Mouse (Mus musculus): Measurements from ENCODE around the gene Ooep. TPM values are rescaled to one million over a fixed set of nuclear protein-coding genes. Genes with fewer than 3 reads are reported as not detected.

Ooep gene
- polyA plus RNA-seq, 1 experiment = 0.47 TPM

GRCm38 (mm10) chr9:78389981-78390380 lies 11.5 kb upstream of the Ooep start:
- no peak overlapping the region for H3K4me3 ChIP-seq (ENCODE audit: insufficient read depth, low read length)
- TF ChIP-seq POLR2A (IDR thresholded peaks at IDR 0.05; ENCODE audit: low read depth, low read length) = no peak
- TF ChIP-seq CTCF (IDR thresholded peaks at IDR 0.05; ENCODE audit: borderline replicate concordance, insufficient read depth, low read length) = no peak
- H3K4me1 ChIP-seq (ENCODE audit: control insufficient read depth, insufficient read depth, low read length) = no peaks in the 10 kb centered on the region
- H3K27ac ChIP-seq (ENCODE audit: insufficient read depth, low read length) = no peak overlapping the region

DNA sequence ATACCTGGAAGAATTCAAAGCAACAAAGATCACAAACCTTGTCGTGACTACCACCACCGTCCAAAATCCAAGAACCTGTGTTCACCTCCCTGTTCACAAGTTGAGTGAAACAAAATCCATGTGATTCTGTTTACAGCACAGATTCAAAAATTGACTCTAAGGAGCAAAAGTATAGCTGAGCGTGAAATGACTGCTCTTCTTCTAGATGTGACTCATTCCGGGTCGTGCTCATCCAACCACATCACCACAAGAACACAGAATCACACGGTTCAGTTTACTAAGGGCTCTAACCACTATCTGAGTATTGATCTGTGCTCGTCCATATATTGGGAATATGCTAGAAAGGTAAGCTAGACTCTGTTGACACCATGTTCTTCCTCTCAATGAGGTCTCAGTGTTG lies 8.4 kb upstream of the Ooep start:
- no peak overlapping the region for H3K27ac ChIP-seq (ENCODE audit: insufficient read depth, low read length)
- H3K4me1 ChIP-seq (ENCODE audit: control insufficient read depth, insufficient read depth, low read length) = no peaks in the 10 kb centered on the region
- no peak for TF ChIP-seq CTCF (IDR thresholded peaks at IDR 0.05; ENCODE audit: borderline replicate concordance, insufficient read depth, low read length)
- no peak for TF ChIP-seq POLR2A (IDR thresholded peaks at IDR 0.05; ENCODE audit: low read depth, low read length)
- H3K4me3 ChIP-seq (ENCODE audit: insufficient read depth, low read length) = no peak overlapping the region

- TF ChIP-seq POLR2A (IDR thresholded peaks at IDR 0.05; ENCODE audit: low read depth, low read length) (no peak), CTCF (IDR thresholded peaks at IDR 0.05; ENCODE audit: borderline replicate concordance, insufficient read depth, low read length) (no peak)
- Histone ChIP-seq H3K27ac (ENCODE audit: insufficient read depth, low read length) (no peak overlapping the region), H3K4me3 (ENCODE audit: insufficient read depth, low read length) (no peak overlapping the region), H3K4me1 (ENCODE audit: control insufficient read depth, insufficient read depth, low read length) (no peaks in the 10 kb centered on the region)
Measured at GRCm38 (mm10) chr9:78385893-78386292, 7.4 kb upstream of the Ooep start.

GRCm38 (mm10) chr9:78377546-78377945 lies 979 bp downstream of the Ooep start:
- no peaks in the 10 kb centered on the region for H3K4me1 ChIP-seq (ENCODE audit: control insufficient read depth, insufficient read depth, low read length)
- no peak overlapping the region for H3K27ac ChIP-seq (ENCODE audit: insufficient read depth, low read length)
- TF ChIP-seq CTCF (IDR thresholded peaks at IDR 0.05; ENCODE audit: borderline replicate concordance, insufficient read depth, low read length) (no peak), POLR2A (IDR thresholded peaks at IDR 0.05; ENCODE audit: low read depth, low read length) (no peak)
- H3K4me3 ChIP-seq (ENCODE audit: insufficient read depth, low read length) = no peak overlapping the region

DNA sequence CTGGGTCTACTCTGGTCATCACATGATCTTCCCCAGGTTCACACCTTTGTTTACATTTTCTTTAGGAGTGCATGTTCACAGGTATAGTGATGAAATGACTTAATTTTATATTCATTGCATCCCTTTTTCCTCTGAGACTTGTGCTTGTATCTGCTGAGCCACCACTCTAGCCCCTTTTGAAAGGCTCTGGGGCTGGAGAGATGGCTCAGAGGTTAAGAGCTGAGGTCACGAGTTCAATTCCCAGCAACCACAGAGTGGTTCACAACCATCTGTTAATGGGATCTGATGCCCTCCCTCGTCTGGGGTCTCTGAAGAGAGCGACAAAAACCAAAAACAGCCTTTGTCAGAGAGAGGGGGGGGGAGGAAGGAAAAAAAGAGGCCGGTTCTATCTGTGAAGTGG lies 3.0 kb downstream of the Ooep start:
- Histone ChIP-seq H3K4me3 (ENCODE audit: insufficient read depth, low read length) (no peak overlapping the region), H3K4me1 (ENCODE audit: control insufficient read depth, insufficient read depth, low read length) (no peaks in the 10 kb centered on the region), H3K27ac (ENCODE audit: insufficient read depth, low read length) (no peak overlapping the region)
- TF ChIP-seq CTCF (IDR thresholded peaks at IDR 0.05; ENCODE audit: borderline replicate concordance, insufficient read depth, low read length) (no peak), POLR2A (IDR thresholded peaks at IDR 0.05; ENCODE audit: low read depth, low read length) (no peak)

DNA sequence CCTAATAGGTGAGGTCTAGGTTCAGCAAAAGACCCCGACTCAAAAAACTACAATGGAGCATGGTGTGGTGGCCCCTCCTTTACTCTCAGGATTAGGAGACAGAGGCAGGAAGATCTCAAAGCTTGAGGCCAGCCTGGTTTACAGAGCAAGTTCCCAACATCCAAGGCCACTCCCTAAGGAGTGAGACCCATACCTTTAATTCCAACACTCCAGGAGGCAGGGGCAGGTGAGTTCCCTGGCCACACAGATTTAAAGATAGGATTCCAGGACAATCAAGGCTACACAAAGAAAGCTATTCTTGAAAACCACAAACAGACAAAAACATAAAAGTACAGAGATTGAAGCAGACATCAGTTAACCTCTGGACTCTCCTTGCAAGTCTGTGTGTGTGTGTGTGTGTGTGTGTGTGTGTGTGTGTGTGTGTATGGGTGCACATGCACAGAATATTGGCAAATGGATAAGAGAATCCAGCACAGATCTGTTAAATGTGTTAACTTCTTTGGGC lies 3.6 kb downstream of the Ooep start:
- no peak for TF ChIP-seq CTCF (IDR thresholded peaks at IDR 0.05; ENCODE audit: borderline replicate concordance, insufficient read depth, low read length)
- no peak for TF ChIP-seq POLR2A (IDR thresholded peaks at IDR 0.05; ENCODE audit: low read depth, low read length)
- no peaks in the 10 kb centered on the region for H3K4me1 ChIP-seq (ENCODE audit: control insufficient read depth, insufficient read depth, low read length)

DNA sequence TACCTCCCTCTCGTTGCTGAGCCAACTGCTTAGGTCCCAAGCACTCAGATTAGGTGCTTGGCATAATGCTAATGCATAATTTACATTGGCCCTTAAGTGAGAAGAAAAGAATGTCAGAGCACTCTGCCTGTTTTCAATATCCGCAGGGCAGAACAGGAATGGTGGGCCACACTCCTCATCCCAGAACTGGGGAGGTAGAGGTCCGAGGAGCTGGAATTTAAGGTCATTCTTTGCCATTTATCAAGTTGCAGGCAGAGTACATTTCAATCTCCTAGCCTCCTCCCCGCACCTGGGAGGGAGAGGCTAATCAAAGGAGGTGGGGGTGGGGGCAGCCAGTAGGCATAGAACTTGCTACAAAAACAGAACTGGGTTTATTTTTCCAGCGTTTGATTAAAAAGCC lies 4.1 kb downstream of the Ooep start:
- Histone ChIP-seq H3K4me3 (ENCODE audit: insufficient read depth, low read length) (no peak overlapping the region), H3K27ac (ENCODE audit: insufficient read depth, low read length) (no peak overlapping the region), H3K4me1 (ENCODE audit: control insufficient read depth, insufficient read depth, low read length) (no peaks in the 10 kb centered on the region)
- TF ChIP-seq POLR2A (IDR thresholded peaks at IDR 0.05; ENCODE audit: low read depth, low read length) (no peak), CTCF (IDR thresholded peaks at IDR 0.05; ENCODE audit: borderline replicate concordance, insufficient read depth, low read length) (no peak)

More for the DNA sequence above, 3.6 kb downstream of the Ooep start:
- Histone ChIP-seq H3K27ac (ENCODE audit: insufficient read depth, low read length) (no peak overlapping the region), H3K4me3 (ENCODE audit: insufficient read depth, low read length) (no peak overlapping the region)

DNA sequence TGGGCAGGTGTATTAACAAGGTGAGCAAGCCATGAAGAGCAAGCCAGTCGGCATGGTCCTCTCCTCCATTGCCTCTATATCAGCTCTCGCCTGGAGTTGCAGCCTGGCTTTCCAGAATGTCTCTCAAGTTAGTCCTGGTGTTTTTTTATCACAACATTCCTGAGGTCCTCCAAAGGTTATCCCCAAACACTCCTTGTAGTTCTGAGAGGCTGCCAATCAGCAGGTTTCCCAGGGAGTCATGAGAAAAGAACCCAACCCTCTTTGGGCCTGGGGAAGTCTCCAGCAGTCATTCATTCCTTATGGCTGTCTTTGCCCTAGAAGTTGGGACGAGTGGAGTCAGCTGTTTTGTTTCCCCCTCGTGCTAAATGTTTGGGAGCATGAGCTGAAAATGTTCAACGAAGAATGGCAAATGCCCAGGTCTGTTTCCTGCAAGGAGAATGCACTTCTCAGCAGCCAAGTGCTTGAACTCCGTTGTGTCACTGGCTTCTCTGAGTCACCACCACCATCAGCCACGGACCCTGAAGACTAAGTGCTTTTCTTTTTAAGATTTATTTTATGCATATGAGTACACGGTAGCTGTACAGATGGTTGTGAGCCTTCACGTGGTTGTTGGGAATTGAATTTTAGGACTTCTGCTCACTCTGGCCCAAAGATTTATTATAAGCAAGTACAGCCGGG lies 5.6 kb downstream of the Ooep start:
- TF ChIP-seq CTCF (IDR thresholded peaks at IDR 0.05; ENCODE audit: borderline replicate concordance, insufficient read depth, low read length) = no peak
- no peak for TF ChIP-seq POLR2A (IDR thresholded peaks at IDR 0.05; ENCODE audit: low read depth, low read length)
- Histone ChIP-seq H3K27ac (ENCODE audit: insufficient read depth, low read length) (no peak overlapping the region), H3K4me1 (ENCODE audit: control insufficient read depth, insufficient read depth, low read length) (no peaks in the 10 kb centered on the region), H3K4me3 (ENCODE audit: insufficient read depth, low read length) (no peak overlapping the region)

DNA sequence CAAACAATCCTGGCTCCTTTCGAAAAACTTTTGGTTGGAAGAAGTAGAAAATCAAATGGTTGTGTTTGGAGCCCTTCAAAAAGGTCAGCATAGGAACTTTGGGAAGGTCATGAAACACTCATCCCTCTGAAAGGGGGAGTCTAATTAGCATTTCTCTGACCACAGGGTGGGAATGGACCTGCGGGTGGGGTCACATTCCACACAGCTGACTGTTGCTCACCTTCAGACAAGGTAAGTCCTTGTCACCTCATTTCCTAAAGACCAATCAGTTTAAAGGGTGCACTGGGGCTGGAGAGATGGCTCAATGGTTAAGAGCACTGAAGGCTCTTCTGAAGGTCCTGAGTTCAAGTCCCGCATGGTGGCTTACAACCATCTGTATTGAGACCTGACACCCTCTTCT lies 7.1 kb downstream of the Ooep start:
- Histone ChIP-seq H3K27ac (ENCODE audit: insufficient read depth, low read length) (no peak overlapping the region), H3K4me3 (ENCODE audit: insufficient read depth, low read length) (no peak overlapping the region), H3K4me1 (ENCODE audit: control insufficient read depth, insufficient read depth, low read length) (no peaks in the 10 kb centered on the region)
- TF ChIP-seq POLR2A (IDR thresholded peaks at IDR 0.05; ENCODE audit: low read depth, low read length) (no peak), CTCF (IDR thresholded peaks at IDR 0.05; ENCODE audit: borderline replicate concordance, insufficient read depth, low read length) (no peak)

DNA sequence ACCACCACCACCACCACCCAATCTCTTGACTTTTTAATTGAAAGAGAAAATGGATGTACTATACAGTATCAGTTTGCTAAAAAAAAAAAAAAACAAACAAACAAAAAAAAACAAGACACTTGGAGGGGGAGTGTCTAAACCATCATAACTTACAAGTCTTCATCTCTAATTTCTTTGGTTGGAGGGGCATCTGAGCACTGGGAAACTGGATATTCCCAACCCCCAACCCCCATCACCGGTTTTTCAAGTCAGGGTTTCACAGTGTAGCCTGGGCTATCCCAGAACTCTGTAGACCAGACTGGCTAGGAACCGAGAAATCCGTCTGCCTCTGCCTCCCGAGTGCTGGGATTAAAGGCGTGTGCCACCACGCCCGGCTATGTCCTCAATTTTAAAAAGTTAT lies 8.7 kb downstream of the Ooep start:
- Histone ChIP-seq H3K27ac (ENCODE audit: insufficient read depth, low read length) (no peak overlapping the region), H3K4me3 (ENCODE audit: insufficient read depth, low read length) (no peak overlapping the region), H3K4me1 (ENCODE audit: control insufficient read depth, insufficient read depth, low read length) (no peaks in the 10 kb centered on the region)
- TF ChIP-seq POLR2A (IDR thresholded peaks at IDR 0.05; ENCODE audit: low read depth, low read length) = no peak
- no peak for TF ChIP-seq CTCF (IDR thresholded peaks at IDR 0.05; ENCODE audit: borderline replicate concordance, insufficient read depth, low read length)
